Mouse (Mus musculus) CH12.LX (cell line): ENCODE measurements around the gene Actr1a. TPM values are rescaled to one million over a fixed set of nuclear protein-coding genes. Genes with fewer than 3 reads are reported as not detected.

ENCODE experiments used
- DNase-seq: peaks from one replicate; pipeline ENCODE4 v3.0.0-alpha.2; 2013; ENCODE audit errors: extremely low read depth
- H3K27ac ChIP-seq: 2 replicates; pipeline ENCODE4 v1.5.1; 2012; ENCODE audit warnings: low read depth, mild to moderate bottlenecking, control low read depth, moderate library complexity; ENCODE audit not compliant: insufficient read depth
- H3K27me3 ChIP-seq: replicated peaks from 2 replicates; pipeline ENCODE3; 2012; ENCODE audit warnings: inconsistent platforms
- H3K36me3 ChIP-seq, 2 experiments: replicated peaks in 1 of 2; 2 replicates each; pipeline versions ENCODE3 to v1.6.1; 2012; ENCODE audit warnings: inconsistent platforms in 1 of 2, low read length in 1 of 2, mild to moderate bottlenecking in 1 of 2, mixed read lengths in 1 of 2, moderate library complexity in 1 of 2; ENCODE audit not compliant: control insufficient read depth in 1 of 2, insufficient read depth in 1 of 2
- H3K4me1 ChIP-seq, 2 experiments: 2 replicates each; pipeline ENCODE4 v1.6.1; 2012; ENCODE audit warnings: inconsistent platforms in 1 of 2, moderate library complexity in 1 of 2; ENCODE audit not compliant: insufficient read depth in 2 of 2, control insufficient read depth in 1 of 2
- H3K4me2 ChIP-seq: 2 replicates; pipeline ENCODE4 v1.6.1; 2012; ENCODE audit warnings: low read depth, mild to moderate bottlenecking, control low read depth; ENCODE audit not compliant: poor library complexity, insufficient read depth, severe bottlenecking
- H3K4me3 ChIP-seq, 3 experiments: fragments of 150-350 bp in 1 of 3; sonication (generic) in 1 of 3; replicated peaks in 1 of 3; 2 replicates each; pipeline versions ENCODE3 to v1.5.1; 2011 to 2012; ENCODE audit warnings: low read depth in 2 of 3, low read length in 2 of 3, mild to moderate bottlenecking in 2 of 3, moderate library complexity in 2 of 3, control low read depth in 1 of 3, improper control_type of control experiment in 1 of 3, inconsistent platforms in 1 of 3, mixed read lengths in 1 of 3; ENCODE audit not compliant: poor library complexity in 1 of 3
- H3K79me2 ChIP-seq: replicated peaks from 2 replicates; pipeline ENCODE4 v1.6.1; 2012; ENCODE audit warnings: mild to moderate bottlenecking, moderate library complexity; ENCODE audit not compliant: control insufficient read depth, poor library complexity, insufficient read depth, severe bottlenecking; ENCODE audit errors: extremely low read depth
- H3K9ac ChIP-seq: 2 replicates; pipeline ENCODE4 v1.6.1; 2012; ENCODE audit warnings: low read depth, mild to moderate bottlenecking, control low read depth, moderate library complexity; ENCODE audit not compliant: insufficient read depth
- H3K9me3 ChIP-seq: replicated peaks from 2 replicates; pipeline ENCODE3; 2012; ENCODE audit warnings: low read length, inconsistent platforms, mixed read lengths
- CTCF ChIP-seq, 2 experiments: IDR thresholded peaks in 1 of 2; conservative IDR thresholded peaks in 1 of 2; 2 replicates each; pipeline ENCODE4 v1.5.1; 2011 to 2012; ENCODE audit warnings: low read depth in 2 of 2, low read length in 2 of 2, improper control_type of control experiment in 1 of 2, inconsistent platforms in 1 of 2, mild to moderate bottlenecking in 1 of 2, moderate library complexity in 1 of 2
- E2F4 ChIP-seq: IDR thresholded peaks from 2 replicates; pipeline ENCODE4 v1.6.1; 2011; ENCODE audit warnings: low read depth, low read length, improper control_type of control experiment; ENCODE audit not compliant: insufficient replicate concordance
- ELF1 ChIP-seq: IDR thresholded peaks from 2 replicates; pipeline ENCODE4 v1.6.1; 2014; ENCODE audit warnings: low read depth, mild to moderate bottlenecking, inconsistent platforms, low read length, improper control_type of control experiment
- EP300 ChIP-seq: IDR thresholded peaks from 2 replicates; pipeline ENCODE4 v1.6.1; 2011; ENCODE audit warnings: low read length, improper control_type of control experiment
- HCFC1 ChIP-seq: IDR thresholded peaks from 2 replicates; pipeline ENCODE4 v1.6.1; 2012; ENCODE audit warnings: low read depth, mild to moderate bottlenecking, inconsistent platforms, low read length, improper control_type of control experiment
- IRF4 ChIP-seq: IDR thresholded peaks from 2 replicates; pipeline ENCODE4 v1.6.1; 2014; ENCODE audit warnings: low read depth, mild to moderate bottlenecking, inconsistent platforms, low read length, improper control_type of control experiment
- JUND ChIP-seq: conservative IDR thresholded peaks from 2 replicates; pipeline ENCODE4 v1.6.1; 2011; ENCODE audit warnings: low read depth, low read length, improper control_type of control experiment
- KAT2A ChIP-seq: IDR thresholded peaks from 2 replicates; pipeline ENCODE4 v1.6.1; 2012; ENCODE audit warnings: low read length, improper control_type of control experiment, inconsistent platforms; ENCODE audit not compliant: insufficient replicate concordance
- MAFK ChIP-seq: IDR thresholded peaks from 2 replicates; pipeline ENCODE4 v1.6.1; 2011; ENCODE audit warnings: low read length, improper control_type of control experiment; ENCODE audit not compliant: insufficient replicate concordance
- MAX ChIP-seq: IDR thresholded peaks from 2 replicates; pipeline ENCODE4 v1.6.1; 2011; ENCODE audit warnings: low read length, improper control_type of control experiment
- MAZ ChIP-seq: IDR thresholded peaks from 2 replicates; pipeline ENCODE4 v1.6.1; 2012; ENCODE audit warnings: low read depth, mild to moderate bottlenecking, inconsistent platforms, low read length, improper control_type of control experiment, moderate library complexity
- MEF2A ChIP-seq: IDR thresholded peaks from 2 replicates; pipeline ENCODE4 v1.6.1; 2014; ENCODE audit warnings: low read depth, mild to moderate bottlenecking, inconsistent platforms, low read length, improper control_type of control experiment, borderline replicate concordance
- MXI1 ChIP-seq: IDR thresholded peaks from 2 replicates; pipeline ENCODE4 v1.6.1; 2011; ENCODE audit warnings: mild to moderate bottlenecking, low read depth, low read length, improper control_type of control experiment
- MYC ChIP-seq: IDR thresholded peaks from 2 replicates; pipeline ENCODE4 v1.6.1; 2011; ENCODE audit warnings: low read depth, mild to moderate bottlenecking, improper control_type of control experiment, low read length
- NELFE ChIP-seq: IDR thresholded peaks from 2 replicates; pipeline ENCODE4 v1.6.1; 2011; ENCODE audit warnings: low read depth, low read length, improper control_type of control experiment
- NRF1 ChIP-seq: IDR thresholded peaks from 2 replicates; pipeline ENCODE4 v1.6.1; 2014; ENCODE audit warnings: low read depth, mild to moderate bottlenecking, inconsistent platforms, low read length, improper control_type of control experiment, moderate library complexity
- POLR2A ChIP-seq: IDR thresholded peaks from 2 replicates; pipeline ENCODE4 v1.6.1; 2011; ENCODE audit warnings: low read depth, mild to moderate bottlenecking, improper control_type of control experiment, low read length
- POLR2AphosphoS2 ChIP-seq: IDR thresholded peaks from 2 replicates; pipeline ENCODE4 v1.6.1; 2011; ENCODE audit warnings: low read depth, low read length, improper control_type of control experiment
- RAD21 ChIP-seq: IDR thresholded peaks from 2 replicates; pipeline ENCODE4 v1.6.1; 2011; ENCODE audit warnings: low read depth, mild to moderate bottlenecking, low read length, improper control_type of control experiment, moderate library complexity
- SIN3A ChIP-seq: IDR thresholded peaks from 2 replicates; pipeline ENCODE4 v1.6.1; 2012; ENCODE audit warnings: low read length, improper control_type of control experiment, inconsistent platforms
- SMC3 ChIP-seq: IDR thresholded peaks from 2 replicates; pipeline ENCODE4 v1.6.1; 2011; ENCODE audit warnings: low read depth, low read length, improper control_type of control experiment
- TBP ChIP-seq: conservative IDR thresholded peaks from 2 replicates; pipeline ENCODE4 v1.6.1; 2011; ENCODE audit warnings: low read depth, low read length, improper control_type of control experiment
- TCF12 ChIP-seq: IDR thresholded peaks from 2 replicates; pipeline ENCODE4 v1.6.1; 2014; ENCODE audit warnings: low read depth, mild to moderate bottlenecking, inconsistent platforms, low read length, improper control_type of control experiment
- UBTF ChIP-seq: IDR thresholded peaks from 2 replicates; pipeline ENCODE4 v1.6.1; 2012; ENCODE audit warnings: low read depth, mild to moderate bottlenecking, inconsistent platforms, low read length, improper control_type of control experiment, moderate library complexity
- USF1 ChIP-seq: IDR thresholded peaks from 2 replicates; pipeline ENCODE4 v1.6.1; 2014; ENCODE audit warnings: low read depth, mild to moderate bottlenecking, inconsistent platforms, low read length, improper control_type of control experiment
- USF2 ChIP-seq: conservative IDR thresholded peaks from 2 replicates; pipeline ENCODE4 v1.6.1; 2011; ENCODE audit warnings: low read depth, low read length, improper control_type of control experiment
- ZC3H11A ChIP-seq: IDR thresholded peaks from 2 replicates; pipeline ENCODE4 v1.6.1; 2012; ENCODE audit warnings: low read depth, mild to moderate bottlenecking, inconsistent platforms, low read length, improper control_type of control experiment
- ZKSCAN1 ChIP-seq: IDR thresholded peaks from 2 replicates; pipeline ENCODE4 v1.6.1; 2012; ENCODE audit warnings: low read depth, inconsistent platforms, low read length, improper control_type of control experiment, borderline replicate concordance
- ZMIZ1 ChIP-seq: IDR thresholded peaks from 2 replicates; pipeline ENCODE4 v1.6.1; 2012; ENCODE audit warnings: low read depth, mild to moderate bottlenecking, inconsistent platforms, low read length, improper control_type of control experiment
- ZNF384 ChIP-seq: IDR thresholded peaks from 2 replicates; pipeline ENCODE4 v1.6.1; 2012; ENCODE audit warnings: low read depth, low read length, improper control_type of control experiment, inconsistent platforms
- dilution Hi-C: fragments of 300-500 bp; cut with MboI; formaldehyde crosslinking; loops from 2 replicates; pipeline ENCODE4 v1.14.3; 2020; ENCODE audit warnings: low sequenced_read_pairs; ENCODE audit not compliant: extremely low pct_unique_long_range_greater_than_20kb, extremely low pct_ligation_motif_present
- in situ Hi-C: fragments of 300-500 bp; cut with MboI; formaldehyde crosslinking; loops from 3 replicates; pipeline ENCODE4 v1.14.3; 2019; ENCODE audit warnings: low sequenced_read_pairs, low pct_ligation_motif_present, low pct_unique_long_range_greater_than_20kb, mixed read lengths
- polyA plus RNA-seq: library from polyadenylated mRNA; unstranded; fragments of >175 nt; gene quantifications from 2 replicates; pipeline ENCODE4 v1.2.1, GENCODE M21; 2012; ENCODE audit warnings: low read depth; ENCODE audit not compliant: insufficient read length
- total RNA-seq, 2 experiments: library from RNA; depleted of rRNA; stranded (reverse); fragments of 300-350 nt in 1 of 2; fragments of >200 nt in 1 of 2; gene quantifications; 2 replicates each; pipeline ENCODE4 v1.2.3; 2012 to 2014

Gene Actr1a
- total and polyA plus RNA-seq, 3 experiments, result 69.4 to 88.4 (median 75.7) TPM

DNA sequence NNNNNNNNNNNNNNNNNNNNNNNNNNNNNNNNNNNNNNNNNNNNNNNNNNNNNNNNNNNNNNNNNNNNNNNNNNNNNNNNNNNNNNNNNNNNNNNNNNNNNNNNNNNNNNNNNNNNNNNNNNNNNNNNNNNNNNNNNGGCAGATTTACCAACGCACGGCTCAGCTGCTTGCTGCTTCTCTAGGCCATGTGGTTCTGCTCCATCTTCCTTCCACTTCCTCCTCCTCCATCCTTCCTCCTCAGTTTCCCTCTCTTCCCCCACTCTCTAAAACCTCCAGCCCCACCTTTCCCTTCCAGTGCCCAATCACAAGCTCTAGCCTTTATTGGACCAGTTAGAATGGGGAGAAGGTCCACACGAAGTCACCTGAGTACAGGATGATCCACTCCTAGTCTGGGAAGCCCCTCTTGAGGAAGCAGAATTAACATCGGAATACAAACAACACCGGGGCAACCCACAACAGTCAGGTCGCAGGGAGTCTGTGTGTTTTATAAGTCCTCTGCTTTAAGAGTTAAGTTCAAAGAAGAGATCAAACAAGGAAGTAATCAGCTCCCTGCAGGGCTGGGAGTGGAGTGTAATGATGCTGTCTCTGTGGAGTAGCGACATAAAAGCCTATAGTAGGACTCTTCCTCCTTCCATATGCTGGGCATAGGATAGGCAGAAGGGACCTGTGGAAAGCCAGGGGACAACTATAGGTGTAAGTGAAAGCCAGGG is 50.7 kb downstream of the Actr1a start:
- H3K4me2 ChIP-seq, result no peak overlapping the region
- no peak for TF ChIP-seq SMC3
- no peak for TF ChIP-seq MEF2A
- TF ChIP-seq ZC3H11A, result no peak
- no peak for TF ChIP-seq MXI1
- TF ChIP-seq TCF12, result no peak
- no peak for TF ChIP-seq NELFE
- TF ChIP-seq CTCF (conservative IDR thresholded peaks at IDR 0.05 in 1 of 2, IDR thresholded peaks at IDR 0.05 in 1 of 2; ENCODE audit: low read depth in 2 of 2, low read length in 2 of 2), result no peak
- TF ChIP-seq ZKSCAN1, result no peak
- no peak for TF ChIP-seq TBP
- TF ChIP-seq JUND, result no peak
- no peak for TF ChIP-seq ELF1
- no peak for TF ChIP-seq HCFC1
- TF ChIP-seq USF1, result no peak
- no peak for TF ChIP-seq MAFK
- no peak for TF ChIP-seq POLR2A
- no peak for TF ChIP-seq MYC
- TF ChIP-seq ZNF384, result no peak
- TF ChIP-seq EP300, result no peak
- no peak overlapping the region for H3K9ac ChIP-seq
- peaks cover 0 to 5% of the 10 kb centered on the region in 2 experiments for H3K36me3 ChIP-seq
- no peaks in the 10 kb centered on the region for H3K9me3 ChIP-seq
- no peaks in the 10 kb centered on the region for H3K27me3 ChIP-seq
- no peak for DNase-seq
- in situ Hi-C loops, result no loop called here
- H3K27ac ChIP-seq, result no peak overlapping the region
- no peak overlapping the region for H3K4me3 ChIP-seq
- peaks cover 10 to 37% of the 10 kb centered on the region in 2 experiments for H3K4me1 ChIP-seq
- no peaks in the 10 kb centered on the region for H3K79me2 ChIP-seq
- dilution Hi-C loops, result no loop called here

DNA sequence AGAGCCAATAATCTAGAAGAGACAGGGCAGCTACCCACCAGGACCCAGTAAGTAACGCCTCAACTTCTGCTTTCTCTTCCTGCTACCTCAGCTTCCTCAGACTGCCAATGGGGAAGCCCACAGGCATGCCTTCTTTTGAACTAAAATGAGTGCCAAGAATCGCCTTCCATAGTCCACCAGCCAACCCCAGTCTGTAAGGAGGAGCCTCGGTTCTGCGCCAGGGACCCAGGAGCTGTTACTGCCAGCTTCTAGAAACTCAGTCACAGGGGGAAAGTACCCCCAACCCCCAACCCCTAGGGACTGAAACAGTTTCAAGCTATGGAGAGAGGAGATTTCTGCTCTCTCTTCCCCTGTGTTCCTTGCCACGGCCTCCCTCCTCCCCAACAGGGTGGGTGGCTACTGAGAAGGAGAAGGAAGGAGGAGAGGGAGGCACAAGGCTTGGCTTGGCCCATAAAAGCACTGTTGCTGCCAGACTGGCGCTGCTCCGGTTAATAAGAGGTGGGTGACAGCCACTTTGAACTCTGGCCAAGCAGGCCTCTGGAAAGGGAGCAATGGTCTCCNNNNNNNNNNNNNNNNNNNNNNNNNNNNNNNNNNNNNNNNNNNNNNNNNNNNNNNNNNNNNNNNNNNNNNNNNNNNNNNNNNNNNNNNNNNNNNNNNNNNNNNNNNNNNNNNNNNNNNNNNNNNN is 56.1 kb downstream of the Actr1a start:
- Histone ChIP-seq H3K9ac (peak overlapping the region; percentile 79), H3K27ac (peak overlapping the region; percentile 68), H3K4me2 (peak overlapping the region; percentile 87), H3K4me3 (peak overlapping the region; percentile 51 to 84 (median 61)), H3K27me3 (no peaks in the 10 kb centered on the region), H3K36me3 (peaks cover 0 to 13% of the 10 kb centered on the region in 2 experiments), H3K4me1 (peaks cover 16 to 57% of the 10 kb centered on the region in 2 experiments), H3K79me2 (0 out of 2 replicates have a peak, but pooled peaks cover 2% of the 10 kb centered on the region), H3K9me3 (no peaks in the 10 kb centered on the region)
- in situ Hi-C loops, result no loop called here
- DNase-seq, result peak; percentile 72
- dilution Hi-C loops, result no loop called here
- TF ChIP-seq POLR2AphosphoS2 (no peak), TCF12 (0 out of 2 replicates have a peak, but pooled peaks have one; percentile 11), UBTF (peak; percentile 76), MEF2A (peak; percentile 31; the same call in 1 of the 2 replicates), E2F4 (no peak), POLR2A (peak; percentile 60), MXI1 (peak; percentile 53; the same call in 1 of the 2 replicates), NRF1 (peak; percentile 26; the same call in 1 of the 2 replicates), RAD21 (no peak), USF2 (no peak), MAX (no peak), CTCF (conservative IDR thresholded peaks at IDR 0.05 in 1 of 2, IDR thresholded peaks at IDR 0.05 in 1 of 2; ENCODE audit: low read depth in 2 of 2, low read length in 2 of 2) (no peak; a peak in 1 of 4 replicates), USF1 (no peak), SIN3A (peak; percentile 21; the same call in 1 of the 2 replicates), MAZ (no peak), KAT2A (0 out of 2 replicates have a peak, but pooled peaks have one; percentile 30), ZMIZ1 (peak; percentile 67), MYC (no peak), IRF4 (no peak; the same call in 1 of the 2 replicates), ZKSCAN1 (no peak)
